Mouse (Mus musculus) ES-E14 (cell line): ENCODE measurements around the gene Dusp1.

ENCODE experiments used
- CHD2 ChIP-seq: IDR thresholded peaks from 2 replicates; pipeline ENCODE4 v1.6.1; 2014; ENCODE audit warnings: mild to moderate bottlenecking, low read depth, low read length, inconsistent platforms
- MAFK ChIP-seq: IDR thresholded peaks from 2 replicates; pipeline ENCODE4 v1.6.1; 2014; ENCODE audit warnings: mild to moderate bottlenecking, low read depth, low read length, inconsistent platforms; ENCODE audit not compliant: insufficient read depth
- ZC3H11A ChIP-seq: IDR thresholded peaks from 2 replicates; pipeline ENCODE4 v1.6.1; 2012; ENCODE audit warnings: low read depth, mild to moderate bottlenecking, inconsistent platforms, low read length, borderline replicate concordance

- TF ChIP-seq ZC3H11A, result no peak
- TF ChIP-seq CHD2, result no peak
- no peak for TF ChIP-seq MAFK
Observed at GRCm38 (mm10) chr17:26476871-26477270, 85.1 kb downstream of the Dusp1 start.
